Mouse (Mus musculus): ENCODE data around the gene Best1. TPM values are rescaled to one million over a fixed set of nuclear protein-coding genes. Genes with fewer than 3 reads are reported as not detected.
A peak's percentile ranks its signal among the peaks of the same experiment; 100 is the strongest.

Best1 gene
- polyA plus RNA-seq, 1 experiment from 2014 or later, result 0.76 TPM

DNA sequence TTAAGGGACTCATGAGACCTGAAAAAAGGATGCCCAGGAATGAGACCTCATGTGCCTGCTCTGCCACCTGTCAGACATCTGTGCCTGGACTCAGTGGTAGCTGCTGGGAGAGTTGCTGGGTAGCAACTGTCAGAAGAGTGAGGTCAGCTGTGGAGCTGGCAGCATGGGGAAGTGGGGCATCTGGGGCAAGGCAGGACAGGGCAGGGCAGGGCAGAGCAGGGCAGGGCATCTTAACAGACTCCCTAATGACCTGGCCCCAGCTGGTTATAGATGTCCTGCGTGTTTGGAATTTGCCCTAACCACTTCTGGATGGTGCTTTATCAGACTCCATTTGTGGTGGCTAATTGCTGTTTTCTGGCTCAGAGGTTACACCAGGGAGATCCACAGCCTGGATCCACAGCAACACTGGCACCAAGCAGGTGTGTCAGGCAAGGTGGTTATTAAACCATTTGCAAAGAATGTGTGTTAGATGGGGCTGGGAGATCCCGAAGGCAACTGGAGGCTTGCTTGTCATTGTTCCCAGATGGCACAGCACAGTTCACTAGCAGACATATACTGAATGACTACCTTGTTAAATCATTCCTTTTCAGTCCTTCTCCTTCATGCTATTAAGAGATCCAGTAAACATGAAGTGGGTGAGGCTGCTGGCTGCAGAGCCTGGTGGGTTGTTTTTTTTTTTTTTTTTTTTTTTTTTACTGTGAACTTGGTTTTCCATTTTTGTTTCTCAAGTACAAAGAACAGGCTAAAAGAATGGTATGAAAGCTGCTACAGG is 35.2 kb downstream of the Best1 start:
- 65% methylated on average over 2 of the region's 2 CpGs for WGBS
- ATAC-seq, result no peak

DNA sequence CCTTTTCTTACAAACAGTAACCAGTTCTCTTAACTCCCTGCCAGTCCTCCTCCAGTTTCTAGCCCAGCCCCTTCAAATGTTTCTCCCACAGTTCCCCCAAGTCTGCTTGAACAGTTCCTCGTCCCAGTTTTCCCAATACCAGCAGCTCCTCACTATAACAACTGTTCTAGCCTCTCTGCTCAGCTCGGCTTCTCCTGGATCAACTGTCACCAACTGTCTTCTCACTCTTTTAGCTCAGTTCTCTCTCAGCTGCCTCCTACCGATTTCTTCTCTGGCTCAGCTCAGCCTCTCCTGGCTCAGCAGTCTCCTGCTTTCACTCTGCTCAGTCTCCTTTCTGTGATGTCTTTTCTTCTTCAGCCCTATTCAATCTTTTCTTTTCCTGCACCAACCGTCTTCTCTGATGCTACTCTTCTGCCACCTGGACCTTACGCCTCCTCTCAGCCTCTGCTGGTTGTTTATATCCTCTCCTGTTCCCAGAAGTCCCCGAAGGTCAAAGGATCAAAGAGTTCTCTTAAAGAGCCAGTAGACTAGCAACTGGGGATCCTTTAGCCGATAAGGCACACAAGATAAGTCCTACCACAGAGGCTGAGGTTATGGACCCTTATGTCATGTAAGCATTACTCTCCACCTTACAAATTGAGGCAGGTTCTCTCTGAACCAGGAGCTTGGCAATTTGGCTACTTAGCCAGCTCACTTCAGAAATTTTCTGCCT is 37.1 kb downstream of the Best1 start:
- ATAC-seq, result no peak

More for the DNA sequence above, 35.2 kb downstream of the Best1 start:
- H3K27ac ChIP-seq, result no peak overlapping the region
- no peaks in the 10 kb centered on the region for H3K27me3 ChIP-seq
- H3K9ac ChIP-seq, result no peak overlapping the region
- no peaks in the 10 kb centered on the region for H3K4me1 ChIP-seq
- H3K4me2 ChIP-seq, result no peak overlapping the region
- no peaks in the 10 kb centered on the region for H3K36me3 ChIP-seq (ENCODE audit: poor library complexity, severe bottlenecking)
- no peaks in the 10 kb centered on the region for H3K9me3 ChIP-seq (replicated peaks)
- H3K4me3 ChIP-seq, result no peak overlapping the region

DNA sequence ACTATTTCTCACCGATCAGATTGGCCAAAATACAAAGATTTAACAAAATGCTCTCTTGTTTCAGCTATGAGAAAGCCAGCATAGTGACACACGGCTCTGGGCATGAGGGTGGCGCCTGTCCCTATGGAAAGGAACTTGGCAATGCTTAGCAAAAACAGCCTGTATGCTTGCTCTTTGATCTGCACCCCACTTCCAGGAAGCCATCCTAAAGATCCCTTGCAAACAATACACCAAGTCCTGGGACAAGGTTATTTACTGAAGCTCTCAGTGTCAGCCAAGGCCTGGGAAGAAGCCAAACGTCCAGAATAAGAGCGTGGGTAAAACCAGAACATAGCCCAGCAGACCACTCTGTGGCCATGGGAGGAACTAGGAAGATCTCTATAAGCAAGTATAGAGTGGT is 40.7 kb downstream of the Best1 start:
- H3K4me3 ChIP-seq, result no peak overlapping the region
- no peak overlapping the region for H3K27ac ChIP-seq
- H3K36me3 ChIP-seq (ENCODE audit: poor library complexity, severe bottlenecking), result no peaks in the 10 kb centered on the region
- H3K9ac ChIP-seq, result no peak overlapping the region
- no peaks in the 10 kb centered on the region for H3K9me3 ChIP-seq (replicated peaks)
- no peaks in the 10 kb centered on the region for H3K4me1 ChIP-seq
- 76% methylated on average over 5 of the region's 5 CpGs for WGBS
- H3K4me2 ChIP-seq, result no peak overlapping the region
- ATAC-seq, result no peak
- no peaks in the 10 kb centered on the region for H3K27me3 ChIP-seq

More for the DNA sequence above, 37.1 kb downstream of the Best1 start:
- H3K27ac ChIP-seq, result no peak overlapping the region
- H3K36me3 ChIP-seq (ENCODE audit: poor library complexity, severe bottlenecking), result no peaks in the 10 kb centered on the region
- H3K4me2 ChIP-seq, result no peak overlapping the region
- H3K27me3 ChIP-seq, result no peaks in the 10 kb centered on the region
- no peaks in the 10 kb centered on the region for H3K9me3 ChIP-seq (replicated peaks)
- 33% methylated on average over 7 of the region's 7 CpGs for WGBS
- H3K4me1 ChIP-seq, result no peaks in the 10 kb centered on the region
- no peak overlapping the region for H3K4me3 ChIP-seq
- no peak overlapping the region for H3K9ac ChIP-seq

DNA sequence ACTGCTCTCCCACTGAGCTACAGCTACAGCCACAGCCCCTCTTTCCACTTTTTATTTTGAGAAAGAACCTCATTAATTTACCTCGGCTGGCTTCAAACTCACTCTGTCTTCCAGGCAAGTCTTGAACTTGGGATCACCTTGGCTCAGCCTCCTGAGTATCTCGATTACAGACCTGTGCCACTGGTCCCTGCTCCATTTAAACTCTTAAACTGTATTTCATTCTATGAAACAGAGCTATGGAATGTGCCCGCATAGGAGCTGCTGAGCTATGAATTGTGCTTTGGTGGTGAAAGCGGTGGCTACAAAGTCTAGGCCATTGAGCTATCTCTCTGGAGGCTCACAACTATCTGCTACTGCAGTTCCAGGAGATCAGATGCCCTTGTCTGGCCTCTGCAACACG is 43.5 kb downstream of the Best1 start:
- no peak overlapping the region for H3K4me2 ChIP-seq
- H3K9me3 ChIP-seq (replicated peaks), result no peaks in the 10 kb centered on the region
- peaks cover 10% of the 10 kb centered on the region for H3K4me1 ChIP-seq
- H3K27ac ChIP-seq, result no peak overlapping the region
- ATAC-seq, result no peak
- H3K27me3 ChIP-seq, result no peaks in the 10 kb centered on the region
- H3K36me3 ChIP-seq (ENCODE audit: poor library complexity, severe bottlenecking), result no peaks in the 10 kb centered on the region
- H3K9ac ChIP-seq, result no peak overlapping the region
- H3K4me3 ChIP-seq, result no peak overlapping the region
- 86% methylated on average over 5 of the region's 5 CpGs for WGBS

DNA sequence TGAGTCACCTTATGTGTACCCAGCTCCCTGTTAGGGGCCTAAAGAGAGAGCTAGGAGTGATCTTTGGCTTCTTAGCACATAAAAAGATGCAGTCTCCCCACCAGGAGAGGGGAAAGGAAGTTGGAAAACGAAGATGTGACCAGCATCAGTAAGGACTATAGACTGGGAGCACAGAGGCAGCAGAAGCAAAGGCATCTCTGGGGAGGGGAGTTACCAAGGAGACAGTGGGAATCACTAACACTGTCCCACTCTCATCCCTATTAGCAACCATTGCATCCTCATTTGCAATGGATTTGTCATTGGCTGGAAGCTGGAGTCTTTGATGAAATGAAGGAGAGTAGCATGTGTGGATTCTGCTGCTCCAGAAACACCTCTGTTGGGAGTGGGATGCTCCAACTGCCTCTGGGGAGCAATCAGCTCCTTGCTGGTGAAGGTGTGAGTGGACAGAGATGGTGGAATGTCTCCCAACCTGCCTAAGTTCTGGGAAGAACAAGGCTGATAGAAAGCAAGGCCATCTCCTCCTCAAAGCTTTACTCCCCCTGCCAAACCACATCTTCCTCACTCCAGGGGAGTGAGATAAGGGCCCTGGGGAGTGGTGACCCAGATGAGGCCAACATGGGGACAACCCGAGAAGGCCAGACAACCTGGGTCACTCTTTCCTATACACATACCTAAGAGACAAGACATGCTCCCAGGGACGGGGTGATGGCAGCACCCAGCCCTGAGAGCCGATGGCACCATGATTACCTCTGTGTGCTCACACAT is 44.6 kb downstream of the Best1 start:
- Histone ChIP-seq H3K36me3 (ENCODE audit: poor library complexity, severe bottlenecking) (no peaks in the 10 kb centered on the region), H3K4me2 (no peak overlapping the region), H3K4me1 (peaks cover 10% of the 10 kb centered on the region), H3K27me3 (no peaks in the 10 kb centered on the region), H3K9ac (no peak overlapping the region), H3K27ac (no peak overlapping the region), H3K4me3 (no peak overlapping the region), H3K9me3 (replicated peaks) (no peaks in the 10 kb centered on the region)
- ATAC-seq, result no peak
- 77% methylated on average over 4 of the region's 4 CpGs for WGBS

DNA sequence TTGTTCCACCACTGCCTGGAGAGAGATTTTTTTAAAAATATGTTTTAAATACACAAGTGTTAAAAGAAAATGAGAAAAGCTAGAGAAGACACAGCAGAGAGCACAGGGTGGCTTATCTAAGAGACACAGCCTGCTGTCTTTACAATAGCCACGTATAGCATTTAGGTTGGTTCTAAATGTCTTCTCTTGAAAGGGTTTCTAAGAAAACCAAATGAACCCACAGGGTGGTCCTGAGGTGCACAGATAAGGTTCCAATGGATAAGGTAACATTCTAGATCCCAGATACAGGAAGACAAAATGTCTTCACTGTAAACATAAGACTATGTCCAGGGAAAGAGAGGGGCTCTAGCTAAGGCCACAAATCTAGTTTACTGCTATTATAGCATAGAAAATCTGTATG is 46.0 kb downstream of the Best1 start:
- H3K27ac ChIP-seq, result no peak overlapping the region
- no peak overlapping the region for H3K9ac ChIP-seq
- H3K36me3 ChIP-seq (ENCODE audit: poor library complexity, severe bottlenecking), result no peaks in the 10 kb centered on the region
- ATAC-seq, result no peak
- H3K4me1 ChIP-seq, result peaks cover 10% of the 10 kb centered on the region
- no peak overlapping the region for H3K4me3 ChIP-seq
- no peak overlapping the region for H3K4me2 ChIP-seq
- 86% methylated on average over 1 of the region's 1 CpGs for WGBS
- H3K9me3 ChIP-seq (replicated peaks), result no peaks in the 10 kb centered on the region
- H3K27me3 ChIP-seq, result no peaks in the 10 kb centered on the region

DNA sequence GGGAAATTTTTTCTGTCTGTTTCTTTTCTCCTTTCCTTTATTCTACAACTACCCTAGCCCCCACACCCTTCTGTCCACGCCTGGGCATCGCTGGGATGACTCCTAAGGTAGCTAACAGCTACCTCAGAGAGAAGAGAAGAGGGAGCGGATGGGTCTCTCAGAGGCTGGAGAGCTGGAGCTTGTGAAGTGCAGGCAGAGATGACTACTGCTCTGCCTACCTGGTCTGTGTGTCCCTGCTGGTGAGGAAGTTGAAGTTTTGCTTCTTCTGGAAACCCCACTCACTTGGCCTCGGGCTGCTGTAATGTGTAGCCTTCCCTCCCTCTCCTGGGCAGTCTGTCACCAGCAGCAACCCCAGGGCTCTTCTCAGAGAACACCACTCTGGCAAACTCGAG is 46.6 kb downstream of the Best1 start:
- H3K4me2 ChIP-seq, result no peak overlapping the region
- no peaks in the 10 kb centered on the region for H3K36me3 ChIP-seq (ENCODE audit: poor library complexity, severe bottlenecking)
- H3K9ac ChIP-seq, result peak overlapping the region; percentile 37; the same call in 1 of the 2 replicates
- no peaks in the 10 kb centered on the region for H3K9me3 ChIP-seq (replicated peaks)
- H3K27ac ChIP-seq, result no peak overlapping the region
- ATAC-seq, result no peak
- 50% methylated on average over 5 of the region's 5 CpGs for WGBS
- no peaks in the 10 kb centered on the region for H3K27me3 ChIP-seq
- H3K4me3 ChIP-seq, result no peak overlapping the region
- H3K4me1 ChIP-seq, result peaks cover 10% of the 10 kb centered on the region

DNA sequence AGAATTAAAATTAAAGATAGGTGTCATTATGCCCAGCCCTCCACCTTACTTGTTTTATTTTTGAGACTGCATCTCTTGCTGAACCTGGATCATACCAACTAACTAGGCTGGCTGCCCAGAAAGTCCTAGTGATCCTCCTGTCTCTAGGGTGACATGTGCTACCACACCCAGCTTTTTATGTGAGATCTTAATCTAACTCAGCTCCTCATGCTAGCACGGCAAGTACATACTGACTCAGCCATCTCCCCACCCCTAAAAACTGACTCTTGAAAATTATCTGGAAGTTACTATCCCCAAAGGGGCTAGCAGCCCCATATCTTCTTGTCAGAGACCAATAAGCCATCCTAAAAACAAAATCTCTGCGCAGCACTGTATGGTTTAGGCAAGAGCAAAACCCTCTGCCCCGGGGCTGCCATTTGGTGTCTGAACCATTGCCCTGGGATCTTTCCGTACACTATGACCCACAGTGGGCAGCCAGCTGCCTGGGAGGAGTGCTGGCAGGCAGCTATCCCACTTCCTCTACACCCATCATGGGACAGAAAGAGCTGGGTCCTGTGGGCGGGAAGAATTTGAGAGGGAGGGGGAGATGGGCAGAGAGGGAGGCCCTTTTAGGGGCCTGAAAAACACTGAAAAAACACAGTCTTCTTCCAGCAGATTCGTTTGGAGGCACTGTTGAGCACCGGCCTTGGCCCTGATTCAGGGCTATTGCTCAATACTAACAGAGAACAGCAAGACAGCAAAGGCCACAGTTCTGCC is 47.2 kb downstream of the Best1 start:
- Histone ChIP-seq H3K4me2 (no peak overlapping the region), H3K27me3 (no peaks in the 10 kb centered on the region), H3K9ac (0 out of 2 replicates have a peak overlapping the region, but pooled peaks have one; percentile 30), H3K36me3 (ENCODE audit: poor library complexity, severe bottlenecking) (no peaks in the 10 kb centered on the region), H3K4me1 (peaks cover 10% of the 10 kb centered on the region), H3K4me3 (no peak overlapping the region), H3K27ac (peak overlapping the region; percentile 16; the same call in 1 of the 2 replicates), H3K9me3 (replicated peaks) (no peaks in the 10 kb centered on the region)
- 50% methylated on average over 7 of the region's 7 CpGs for WGBS
- ATAC-seq, result peak; percentile 67; the same call in 1 of the 2 replicates

DNA sequence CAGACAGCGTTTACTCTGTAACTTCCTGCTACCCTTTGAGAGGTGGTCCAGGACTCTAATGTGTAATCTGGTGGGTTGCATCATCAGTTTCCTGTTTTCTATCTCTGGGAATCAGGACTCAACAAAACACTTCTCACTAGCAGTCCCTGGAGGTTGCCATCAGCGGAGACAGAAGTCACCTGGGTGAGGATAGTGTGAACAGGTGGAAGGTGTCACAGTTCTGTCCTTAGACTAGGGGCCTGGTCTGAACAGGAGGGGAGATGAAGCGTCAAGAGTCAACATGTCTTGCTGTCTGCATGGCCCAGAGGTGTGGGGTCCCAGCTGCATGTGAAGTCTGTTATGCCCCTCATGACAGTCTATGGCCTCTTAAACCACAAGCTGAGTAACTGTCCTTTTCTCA is 48.5 kb downstream of the Best1 start:
- H3K27me3 ChIP-seq, result no peaks in the 10 kb centered on the region
- no peak overlapping the region for H3K27ac ChIP-seq
- H3K4me2 ChIP-seq, result no peak overlapping the region
- no peak overlapping the region for H3K4me3 ChIP-seq
- H3K9ac ChIP-seq, result no peak overlapping the region
- H3K9me3 ChIP-seq (replicated peaks), result no peaks in the 10 kb centered on the region
- ATAC-seq, result no peak
- WGBS, result 94% methylated on average over 3 of the region's 3 CpGs
- H3K36me3 ChIP-seq (ENCODE audit: poor library complexity, severe bottlenecking), result no peaks in the 10 kb centered on the region
- peaks cover 10% of the 10 kb centered on the region for H3K4me1 ChIP-seq

DNA sequence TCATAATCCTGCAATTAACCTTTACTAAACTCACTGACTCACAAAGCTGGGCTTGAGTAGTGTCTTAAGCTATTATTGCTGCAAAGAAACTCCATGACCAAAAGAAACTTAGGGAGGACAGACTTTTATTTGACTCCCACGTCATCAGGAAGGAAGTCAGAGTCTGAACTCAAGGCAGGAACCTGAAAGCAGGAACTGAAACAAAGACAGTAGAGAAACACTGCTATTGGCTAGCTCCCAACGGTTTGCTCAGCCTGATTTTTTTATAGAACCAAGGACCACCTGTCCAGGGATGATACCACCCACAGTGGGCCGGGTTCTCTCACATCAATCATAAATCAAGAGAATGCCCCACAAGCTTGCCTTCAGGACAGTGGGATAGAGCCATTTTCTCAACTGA is 49.0 kb downstream of the Best1 start:
- ATAC-seq, result no peak
- no peak overlapping the region for H3K9ac ChIP-seq
- no peak overlapping the region for H3K4me3 ChIP-seq
- H3K27ac ChIP-seq, result no peak overlapping the region
- no peaks in the 10 kb centered on the region for H3K27me3 ChIP-seq
- no peaks in the 10 kb centered on the region for H3K9me3 ChIP-seq (replicated peaks)
- H3K4me1 ChIP-seq, result peaks cover 10% of the 10 kb centered on the region
- WGBS, result 70% methylated on average over 3 of the region's 3 CpGs
- no peaks in the 10 kb centered on the region for H3K36me3 ChIP-seq (ENCODE audit: poor library complexity, severe bottlenecking)
- no peak overlapping the region for H3K4me2 ChIP-seq

DNA sequence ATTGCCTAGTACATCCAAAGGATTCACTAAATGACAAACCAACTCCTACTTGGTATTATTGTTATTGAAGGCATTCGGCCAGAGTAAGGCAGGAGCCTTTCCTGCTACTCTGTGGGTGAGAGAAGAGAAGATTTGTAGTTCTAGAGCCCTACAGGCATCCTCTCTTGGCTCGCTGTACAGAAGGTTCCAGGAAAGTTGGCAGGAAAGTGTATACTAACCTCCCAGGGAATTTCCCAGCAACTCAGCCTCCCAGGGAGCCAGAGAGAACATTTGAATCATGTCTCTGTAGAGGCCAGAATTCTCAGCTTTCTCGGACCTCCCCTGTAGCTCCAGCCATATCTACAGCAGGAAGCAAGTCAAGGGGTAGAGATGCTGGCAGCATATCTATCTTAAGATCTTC is 54.4 kb downstream of the Best1 start:
- WGBS, result 83% methylated on average over 3 of the region's 3 CpGs
- no peak overlapping the region for H3K9ac ChIP-seq
- H3K27me3 ChIP-seq, result no peaks in the 10 kb centered on the region
- no peak overlapping the region for H3K4me3 ChIP-seq
- H3K4me2 ChIP-seq, result no peak overlapping the region
- H3K9me3 ChIP-seq (replicated peaks), result no peaks in the 10 kb centered on the region
- no peak for ATAC-seq
- H3K36me3 ChIP-seq (ENCODE audit: poor library complexity, severe bottlenecking), result no peaks in the 10 kb centered on the region
- H3K4me1 ChIP-seq, result no peaks in the 10 kb centered on the region
- no peak overlapping the region for H3K27ac ChIP-seq

Data from forebrain, embryonic 13.5 days (tissue).